Mouse (Mus musculus): Measurements from ENCODE around the gene Nat9.

The Nat9 gene

GRCm38 (mm10) chr11:115155053-115155634, 32.5 kb downstream of the Nat9 start:
- in situ Hi-C loops (cut with MseI, MboI) = no loop called here

- in situ Hi-C loops (cut with MseI, MboI) = loop anchor here (5.0 kb wide), 2 partner anchors 61 to 71 kb away; partner anchors contain the start of gene Rab37 (in 1 of the 2)
Observed at GRCm38 (mm10) chr11:115153699-115154292, 33.9 kb downstream of the Nat9 start.

- in situ Hi-C loops (cut with MseI, MboI) = loop anchor here (5.0 kb wide), 2 partner anchors 61 to 71 kb away; partner anchors contain the start of gene Rab37 (in 1 of the 2)
Observed at GRCm38 (mm10) chr11:115153088-115153487, 34.6 kb downstream of the Nat9 start.

GRCm38 (mm10) chr11:115151755-115152429, 35.8 kb downstream of the Nat9 start:
- in situ Hi-C loops (cut with MseI, MboI) = loop anchor here (5.0 kb wide), 2 partner anchors 60 to 70 kb away; partner anchors contain the start of gene Rab37 (in 1 of the 2)

GRCm38 (mm10) chr11:115150741-115151254, 36.9 kb downstream of the Nat9 start:
- in situ Hi-C loops (cut with MseI, MboI) = loop anchor here (5.0 kb wide), 2 partner anchors 58 to 68 kb away; partner anchors contain the start of gene Rab37 (in 1 of the 2)

DNA sequence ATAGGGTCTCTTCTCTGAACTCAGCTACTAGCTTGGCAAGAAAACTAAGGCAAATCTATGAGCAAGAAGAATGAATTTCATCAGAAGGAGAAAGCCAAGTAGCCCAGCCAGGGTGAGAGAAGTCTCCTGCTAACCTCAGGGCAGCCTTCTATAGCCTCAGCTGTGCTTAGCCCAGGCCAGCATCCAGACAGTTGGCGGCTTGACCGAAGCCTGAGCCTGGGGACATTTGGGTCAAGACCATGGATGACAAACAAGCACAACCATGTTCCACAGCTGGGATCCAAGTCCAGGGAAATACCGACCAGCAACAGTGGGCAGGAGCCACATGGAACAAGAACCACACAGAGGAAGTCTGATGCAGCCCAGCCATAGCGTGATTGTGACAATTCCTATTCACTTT, 39.8 kb downstream of the Nat9 start:
- in situ Hi-C loops (cut with MseI, MboI) = loop anchor here in 1 of 2 experiments (25.0 kb wide), 1 partner anchor 161 kb away; the partner anchor contains the start of gene Cd300ld

DNA sequence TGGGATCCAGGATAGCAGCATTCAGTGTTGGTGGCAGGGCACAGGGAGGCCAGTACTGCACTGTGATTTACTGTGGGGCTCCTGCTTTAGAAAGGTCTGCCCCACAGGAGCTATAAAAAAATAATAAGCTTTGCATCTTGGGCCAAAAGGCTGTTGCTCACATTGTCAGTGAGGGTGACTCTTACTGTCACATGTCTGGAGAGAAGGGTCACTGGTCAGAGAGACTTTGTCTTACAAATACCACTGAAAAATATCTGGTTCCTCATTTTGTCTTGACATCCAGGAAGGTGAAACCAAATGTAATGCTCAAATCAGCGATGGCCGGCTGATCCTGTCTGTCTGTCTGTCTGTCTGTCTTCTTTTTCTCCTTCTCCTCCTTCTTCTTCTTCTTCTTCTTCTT, 45.7 kb downstream of the Nat9 start:
- in situ Hi-C loops (cut with MseI, MboI) = loop anchor here in 1 of 2 experiments (25.0 kb wide), 1 partner anchor 155 kb away; the partner anchor contains the start of gene Cd300ld

DNA sequence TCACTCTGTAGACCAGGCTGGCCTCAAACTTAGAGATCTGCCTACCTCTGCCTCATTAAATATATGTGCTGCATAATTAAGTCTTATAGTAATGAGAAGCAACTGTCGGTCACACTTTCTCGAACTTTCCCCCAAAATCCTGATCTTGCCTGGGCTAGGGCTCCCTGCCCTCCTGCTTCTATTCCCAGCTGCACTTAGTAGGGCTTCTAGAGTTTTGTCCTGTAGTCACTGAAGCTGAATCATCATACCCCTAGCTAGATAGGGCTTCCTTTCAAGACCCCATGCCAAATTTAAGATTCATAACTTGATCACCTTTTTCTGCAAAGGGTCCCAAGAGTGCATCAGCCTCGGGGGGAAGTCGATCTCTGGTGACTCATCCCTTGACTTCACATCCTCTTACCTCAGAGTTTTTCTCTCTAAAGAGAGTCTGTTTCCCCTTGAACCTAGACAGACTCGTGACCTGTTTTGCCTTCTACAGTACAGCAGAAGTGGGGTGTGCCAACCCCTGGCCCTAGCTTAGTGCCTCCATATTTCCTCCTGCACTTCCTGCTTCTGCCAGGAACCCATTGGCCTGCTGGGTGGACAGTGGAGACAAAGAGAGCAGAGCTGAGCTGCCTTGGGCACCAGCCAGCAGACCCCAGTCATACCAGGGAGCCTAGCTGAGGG, 48.9 kb downstream of the Nat9 start:
- in situ Hi-C loops (cut with MseI, MboI) = loop anchor here in 1 of 2 experiments (25.0 kb wide), 1 partner anchor 151 kb away; the partner anchor contains the start of gene Cd300ld

DNA sequence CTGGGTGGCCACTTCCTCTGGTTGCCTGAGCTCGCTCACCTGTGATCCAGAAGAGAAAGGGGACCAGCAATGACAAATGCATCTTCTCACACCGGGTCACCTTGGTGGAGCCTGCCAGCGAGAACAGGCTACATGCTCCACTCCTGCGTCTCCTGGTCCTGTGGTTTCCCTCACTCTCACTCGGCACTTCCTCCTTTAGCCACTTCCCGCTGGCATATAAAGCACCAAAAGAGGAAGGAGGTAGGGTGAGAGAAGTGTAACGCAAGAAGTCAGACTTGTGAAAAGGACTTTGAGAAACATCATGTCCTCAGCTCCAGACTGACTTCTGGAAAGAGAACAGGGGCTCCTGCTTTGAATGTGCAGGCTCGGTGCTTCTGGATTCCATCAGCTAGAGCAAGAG, 53.9 kb downstream of the Nat9 start, which contains the start of gene Cd300lf:
Gene Cd300lf, minus strand, starts transcription at position 193 of the 400 bp plus-strand sequence.
- in situ Hi-C loops (cut with MseI, MboI) = loop anchor here in 1 of 2 experiments (25.0 kb wide), 1 partner anchor 146 kb away; the partner anchor contains the start of gene Cd300ld
